Mouse (Mus musculus): ENCODE measurements around the gene Gm49333. TPM values are rescaled to one million over a fixed set of nuclear protein-coding genes. Genes with fewer than 3 reads are reported as not detected.

Gene Gm49333
- not detected in 2 replicates for polyA plus RNA-seq (2015; fragmentation: Nextera tagmentation; extraction: Ambion mirVana)

- Histone ChIP-seq H3K4me3 (peak within 1 kb of the TSS; percentile 96), H3K27ac (replicated peaks) (peak within 1 kb of the TSS; percentile 93), H3K36me3 (peaks cover 13% of the 10 kb centered on the region), H3K4me1 (replicated peaks) (peaks cover 30% of the 10 kb centered on the region), H3K27me3 (no peaks in the 10 kb centered on the region), H3K4me2 (peak within 1 kb of the TSS; percentile 86), H3K9ac (peak within 1 kb of the TSS; percentile 92), H3K9me3 (no peaks in the 10 kb centered on the region)
- WGBS: 2% methylated on average over 41 of the region's 41 CpGs
- peak; percentile 93 for ATAC-seq (ENCODE audit: low FRiP score, low read depth)
Observed at GRCm38 (mm10) chr16:20611357-20612227, at the start of gene Gm49333, which contains the start of the genes Eef1akmt4 and Alg3. TSS of gene Gm49333 (plus strand) at chr16:20611610. TSS of gene Eef1akmt4 (plus strand) at chr16:20611593. TSS of gene Alg3 (minus strand) at chr16:20611735.

GRCm38 (mm10) chr16:20565075-20565474 is 46.3 kb upstream of the Gm49333 start:
- no peaks in the 10 kb centered on the region for H3K4me1 ChIP-seq (replicated peaks)
- no peak overlapping the region for H3K9ac ChIP-seq
- no peak overlapping the region for H3K4me3 ChIP-seq
- no peaks in the 10 kb centered on the region for H3K9me3 ChIP-seq
- no peak overlapping the region for H3K27ac ChIP-seq (replicated peaks)
- no peaks in the 10 kb centered on the region for H3K27me3 ChIP-seq
- no peak for ATAC-seq (ENCODE audit: low FRiP score, low read depth)
- H3K4me2 ChIP-seq: no peak overlapping the region
- peaks cover 32% of the 10 kb centered on the region for H3K36me3 ChIP-seq
- WGBS: 50% methylated on average over 1 of the region's 1 CpGs

GRCm38 (mm10) chr16:20589366-20589938 is 22.0 kb upstream of the Gm49333 start, which contains the start of gene Vwa5b2:
TSS of gene Vwa5b2 (plus strand) at chr16:20589471.
- peaks cover 22% of the 10 kb centered on the region for H3K4me1 ChIP-seq (replicated peaks)
- 1% methylated on average over 24 of the region's 24 CpGs for WGBS
- peak within 1 kb of the TSS; percentile 79 for H3K27ac ChIP-seq (replicated peaks)
- peak within 1 kb of the TSS; percentile 52 for H3K9ac ChIP-seq
- peak; percentile 87 for ATAC-seq (ENCODE audit: low FRiP score, low read depth)
- H3K9me3 ChIP-seq: no peaks in the 10 kb centered on the region
- H3K4me3 ChIP-seq: peak within 1 kb of the TSS; percentile 54
- no peaks in the 10 kb centered on the region for H3K36me3 ChIP-seq
- peak within 1 kb of the TSS; percentile 88 for H3K4me2 ChIP-seq
- H3K27me3 ChIP-seq: peaks cover 36% of the 10 kb centered on the region

- no peaks in the 10 kb centered on the region for H3K9me3 ChIP-seq
- peak overlapping the region; percentile 79 for H3K27ac ChIP-seq (replicated peaks)
- peaks cover 36% of the 10 kb centered on the region for H3K27me3 ChIP-seq
- ATAC-seq (ENCODE audit: low FRiP score, low read depth): peak; percentile 91
- peak overlapping the region; percentile 54 for H3K4me3 ChIP-seq
- WGBS: under 1% methylated on average over 38 of the region's 39 CpGs
- peaks cover 22% of the 10 kb centered on the region for H3K4me1 ChIP-seq (replicated peaks)
- peak overlapping the region; percentile 52 for H3K9ac ChIP-seq
- H3K4me2 ChIP-seq: peak overlapping the region; percentile 88
- 0 out of 2 replicates have a peak, but pooled peaks cover under 1% of the 10 kb centered on the region for H3K36me3 ChIP-seq
Observed at GRCm38 (mm10) chr16:20589939-20590679, 21.3 kb upstream of the Gm49333 start.

GRCm38 (mm10) chr16:20590680-20591038 is 20.8 kb upstream of the Gm49333 start:
- peak overlapping the region; percentile 88 for H3K4me2 ChIP-seq
- ATAC-seq (ENCODE audit: low FRiP score, low read depth): 0 out of 2 replicates have a peak, but pooled peaks have one; percentile 24
- no peaks in the 10 kb centered on the region for H3K9me3 ChIP-seq
- H3K9ac ChIP-seq: peak overlapping the region; percentile 52
- 0 out of 2 replicates have a peak, but pooled peaks cover 3% of the 10 kb centered on the region for H3K36me3 ChIP-seq
- peak overlapping the region; percentile 79 for H3K27ac ChIP-seq (replicated peaks)
- 2% methylated on average over 17 of the region's 17 CpGs for WGBS
- peaks cover 22% of the 10 kb centered on the region for H3K4me1 ChIP-seq (replicated peaks)
- peaks cover 36% of the 10 kb centered on the region for H3K27me3 ChIP-seq
- H3K4me3 ChIP-seq: peak overlapping the region; percentile 54

- 0 out of 2 replicates have a peak, but pooled peaks have one; percentile 0 for ATAC-seq (ENCODE audit: low FRiP score, low read depth)
- Histone ChIP-seq H3K27me3 (peaks cover 36% of the 10 kb centered on the region), H3K4me3 (peak overlapping the region; percentile 54), H3K9me3 (no peaks in the 10 kb centered on the region), H3K36me3 (0 out of 2 replicates have a peak, but pooled peaks cover 3% of the 10 kb centered on the region), H3K9ac (peak overlapping the region; percentile 52; the same call in 1 of the 2 replicates), H3K27ac (replicated peaks) (no peak overlapping the region), H3K4me2 (peak overlapping the region; percentile 88), H3K4me1 (replicated peaks) (peaks cover 22% of the 10 kb centered on the region)
- 6% methylated on average over 48 of the region's 48 CpGs for WGBS
Observed at GRCm38 (mm10) chr16:20591076-20591705, 20.2 kb upstream of the Gm49333 start.

- peaks cover 12% of the 10 kb centered on the region for H3K4me1 ChIP-seq (replicated peaks)
- H3K9ac ChIP-seq: no peak overlapping the region
- no peak overlapping the region for H3K4me2 ChIP-seq
- H3K9me3 ChIP-seq: no peaks in the 10 kb centered on the region
- peaks cover 30% of the 10 kb centered on the region for H3K27me3 ChIP-seq
- no peak overlapping the region for H3K27ac ChIP-seq (replicated peaks)
- no peak overlapping the region for H3K4me3 ChIP-seq
- H3K36me3 ChIP-seq: 0 out of 2 replicates have a peak, but pooled peaks cover 3% of the 10 kb centered on the region
- 84% methylated on average over 7 of the region's 7 CpGs for WGBS
- ATAC-seq (ENCODE audit: low FRiP score, low read depth): no peak
Observed at GRCm38 (mm10) chr16:20595060-20595673, 16.2 kb upstream of the Gm49333 start.

GRCm38 (mm10) chr16:20595737-20596136 is 15.7 kb upstream of the Gm49333 start:
- no peak overlapping the region for H3K4me3 ChIP-seq
- peaks cover 7% of the 10 kb centered on the region for H3K4me1 ChIP-seq (replicated peaks)
- H3K9ac ChIP-seq: no peak overlapping the region
- 84% methylated on average over 4 of the region's 4 CpGs for WGBS
- no peak for ATAC-seq (ENCODE audit: low FRiP score, low read depth)
- H3K27me3 ChIP-seq: peaks cover 27% of the 10 kb centered on the region
- H3K9me3 ChIP-seq: no peaks in the 10 kb centered on the region
- H3K27ac ChIP-seq (replicated peaks): no peak overlapping the region
- H3K36me3 ChIP-seq: 0 out of 2 replicates have a peak, but pooled peaks cover 3% of the 10 kb centered on the region
- no peak overlapping the region for H3K4me2 ChIP-seq

GRCm38 (mm10) chr16:20596687-20597441 is 14.5 kb upstream of the Gm49333 start:
- H3K9ac ChIP-seq: no peak overlapping the region
- no peaks in the 10 kb centered on the region for H3K9me3 ChIP-seq
- no peaks in the 10 kb centered on the region for H3K4me1 ChIP-seq (replicated peaks)
- no peak overlapping the region for H3K4me2 ChIP-seq
- H3K4me3 ChIP-seq: no peak overlapping the region
- H3K36me3 ChIP-seq: 0 out of 2 replicates have a peak, but pooled peaks cover 5% of the 10 kb centered on the region
- H3K27ac ChIP-seq (replicated peaks): no peak overlapping the region
- peaks cover 15% of the 10 kb centered on the region for H3K27me3 ChIP-seq
- 75% methylated on average over 7 of the region's 7 CpGs for WGBS
- ATAC-seq (ENCODE audit: low FRiP score, low read depth): no peak

GRCm38 (mm10) chr16:20600511-20600910 is 10.9 kb upstream of the Gm49333 start:
- no peak for ATAC-seq (ENCODE audit: low FRiP score, low read depth)
- Histone ChIP-seq H3K4me1 (replicated peaks) (no peaks in the 10 kb centered on the region), H3K9ac (no peak overlapping the region), H3K4me3 (no peak overlapping the region), H3K27ac (replicated peaks) (no peak overlapping the region), H3K4me2 (no peak overlapping the region), H3K27me3 (no peaks in the 10 kb centered on the region), H3K9me3 (no peaks in the 10 kb centered on the region), H3K36me3 (peaks cover 25% of the 10 kb centered on the region)
- 55% methylated on average over 5 of the region's 5 CpGs for WGBS
